Mouse (Mus musculus): Measurements from ENCODE around the gene Zfp472.
"Not testable (repeated sequence)": the region's sequence is repeated elsewhere in the genome, so short reads cannot be mapped to it uniquely, and the experiment has no call there.

Gene Zfp472

DNA sequence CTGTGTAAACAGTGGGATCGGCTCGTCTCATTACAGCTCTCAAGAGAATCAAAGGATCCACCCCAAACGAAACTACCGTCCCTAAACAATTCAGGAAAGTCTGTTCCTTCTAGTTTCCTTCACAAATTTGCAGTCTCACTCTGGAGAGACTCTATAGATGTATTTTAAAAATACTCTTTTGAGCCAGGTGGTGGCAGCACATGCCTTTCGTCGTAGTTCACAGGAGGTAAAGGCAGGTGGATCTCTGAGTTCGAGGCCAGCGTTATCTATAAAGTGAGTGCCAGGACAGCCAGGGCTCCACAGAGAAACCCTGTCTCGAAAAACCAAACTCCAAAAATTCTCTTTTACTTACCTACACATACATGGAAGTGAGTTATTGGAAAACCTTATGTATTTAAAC, 42.7 kb downstream of the Zfp472 start:
- no peak for DNase-seq (ENCODE audit: low read depth)

DNA sequence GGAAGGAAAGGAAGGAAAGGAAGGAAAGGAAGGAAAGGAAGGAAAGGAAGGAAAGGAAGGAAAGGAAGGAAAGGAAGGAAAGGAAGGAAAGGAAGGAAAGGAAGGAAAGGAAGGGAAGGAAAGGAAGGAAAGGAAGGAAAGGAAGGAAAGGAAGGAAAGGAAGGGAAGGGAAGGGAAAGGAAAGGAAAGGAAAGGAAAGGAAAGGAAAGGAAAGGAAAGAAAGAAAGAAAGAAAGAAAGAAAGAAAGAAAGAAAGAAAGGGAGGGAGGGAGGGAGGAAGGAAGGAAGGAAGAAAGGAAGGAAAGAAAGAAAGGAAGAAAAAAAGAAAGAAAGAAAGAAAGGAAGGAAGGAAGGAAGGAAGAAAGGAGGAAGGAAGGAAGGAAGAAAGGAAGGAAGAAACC, 54.8 kb downstream of the Zfp472 start:
- DNase-seq (ENCODE audit: low read depth): not testable (repeated sequence)
